Comparison of ENCODE assay signal across 8 mouse cellular contexts in the genomic region with DNA sequence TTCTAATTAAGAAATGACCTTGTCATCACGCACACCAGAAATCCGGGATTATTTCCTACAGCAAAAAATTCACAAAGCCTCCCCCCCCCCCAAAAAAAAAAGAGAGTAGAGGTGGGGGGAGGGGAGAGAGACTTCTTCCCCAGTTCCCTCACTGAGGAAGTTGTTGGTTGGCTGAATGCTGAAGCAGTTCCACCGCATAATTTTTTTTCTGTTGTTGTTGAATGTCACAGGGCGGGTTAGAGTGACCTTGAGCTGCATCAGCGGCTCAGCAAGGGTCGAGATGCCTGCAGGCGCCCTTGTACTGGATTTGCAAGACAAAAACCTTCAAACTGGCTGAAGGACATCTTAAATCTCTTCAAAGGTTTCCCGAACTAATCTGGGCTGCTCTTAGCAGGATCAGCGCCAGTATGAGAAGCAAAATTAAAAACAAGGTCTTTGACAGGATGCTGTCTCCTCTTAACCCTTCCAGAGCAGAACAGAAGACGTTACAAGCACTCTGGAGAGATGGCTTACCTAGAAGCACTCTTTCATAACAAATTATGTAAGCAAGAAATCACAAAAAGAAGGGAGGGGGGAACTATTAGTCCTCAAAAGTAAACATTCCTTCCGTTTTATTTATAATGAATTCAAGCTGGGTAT. TPM values are rescaled to one million over a fixed set of nuclear protein-coding genes. Genes with fewer than 3 reads are reported as not detected.
DNase-seq lines count a peak whose midpoint lies in the region; ATAC-seq lines count a peak whose summit lies in the region.

No protein-coding gene starts in this region.

- peak; percentile 45 to 46 for DNase-seq in cerebellum, postnatal 25 days
- DNase-seq in cerebellum, postnatal 14 days, result no peak
- peak; percentile 88 for DNase-seq in adrenal gland, adult 8-10 months
- peak; percentile 65 for DNase-seq in kidney, adult 9 months
- DNase-seq in neural tube, embryonic 11.5 days (ENCODE audit: low spot score), result peak; percentile 31
- DNase-seq in right cerebral cortex, adult 2 months (ENCODE audit: low spot score in 2 of 2), result no peak
- no peak for DNase-seq in yolk sac, embryonic 10.5 days (ENCODE audit: low spot score)

- H3K4me1 ChIP-seq in neural tube, embryonic 11.5 days (ENCODE audit: control insufficient read depth, insufficient read depth, low read length), result peaks cover 15% of the 10 kb centered on the region

- H3K4me2 ChIP-seq in neural tube, embryonic 11.5 days (ENCODE audit: low read depth), result peak overlapping the region; percentile 25; the same call in 1 of the 2 replicates

- H3K27me3 ChIP-seq in neural tube, embryonic 11.5 days (ENCODE audit: control insufficient read depth, insufficient read depth, low read length), result no peaks in the 10 kb centered on the region

- H3K9me3 ChIP-seq in neural tube, embryonic 11.5 days (ENCODE audit: control insufficient read depth, low read length), result no peaks in the 10 kb centered on the region

- 9% methylated on average over 11 of the region's 11 CpGs for whole genome bisulfite sequencing in neural tube, embryonic 11.5 days

- no peaks in the 10 kb centered on the region for H3K36me3 ChIP-seq in neural tube, embryonic 11.5 days (ENCODE audit: control insufficient read depth, insufficient read depth, low read length)

- H3K4me3 ChIP-seq in neural tube, embryonic 11.5 days (ENCODE audit: low read depth, low read length), result no peak overlapping the region

- peak; percentile 18; the same call in 1 of the 2 replicates for ATAC-seq in granulocyte monocyte progenitor cell, adult 5-6 weeks (replicated peaks; ENCODE audit: poor library complexity, severe bottlenecking)
- no peak for ATAC-seq in neural tube, embryonic 11.5 days (ENCODE audit: insufficient read depth, low FRiP score, low TSS enrichment)

- H3K9ac ChIP-seq in neural tube, embryonic 11.5 days (ENCODE audit: low read length), result peak overlapping the region; percentile 18; the same call in 1 of the 2 replicates

- H3K27ac ChIP-seq in neural tube, embryonic 11.5 days (ENCODE audit: low read depth, low read length), result 0 out of 2 replicates have a peak overlapping the region, but pooled peaks have one; percentile 34

RNA-seq across cellular contexts. Expression of a gene that starts 52.0 kb away (rescaled TPM):
- total RNA-seq in adrenal gland, adult 8-10 months (2022), result 100 to 1,000 TPM in 2 of 4 experiments, 10 to 100 TPM in 2; 86.7 to 143 (median 105) TPM
- total RNA-seq in granulocyte monocyte progenitor cell, adult 5-6 weeks (2014; fragmentation: Nextera tagmentation), result 20.2 and 21.0 TPM in 2 replicates
- 10.3 and 11.7 TPM in 2 replicates for total RNA-seq in granulocyte monocyte progenitor cell, adult 5-6 weeks (2017)
- 37.7 and 40.2 TPM in 2 replicates for polyA plus RNA-seq in neural tube, embryonic 11.5 days (2014; fragmentation: Nextera tagmentation; extraction: Ambion mirVana)

Comparison
In these comparisons a context has a peak if more than half of its experiments do, and no peak if none do; other contexts are left out.
1. DNase-seq: peak in cerebellum, postnatal 25 days (2 of 2), adrenal gland, adult 8-10 months (single experiment), kidney, adult 9 months (single experiment) and neural tube, embryonic 11.5 days (single experiment); none in cerebellum, postnatal 14 days (0 of 2), right cerebral cortex, adult 2 months (0 of 2) and yolk sac, embryonic 10.5 days (single experiment).